Mouse (Mus musculus) myocyte (in vitro differentiated cells): ENCODE measurements around the gene Zbtb46. TPM values are rescaled to one million over a fixed set of nuclear protein-coding genes. Genes with fewer than 3 reads are reported as not detected.
A peak's percentile ranks its signal among the peaks of the same experiment; 100 is the strongest.

Experiments
- H3K27me3 ChIP-seq: one replicate; pipeline ENCODE4 v1.6.1; 2011; ENCODE audit not compliant: control insufficient read depth, insufficient read depth, insufficient read length
- H3K36me3 ChIP-seq: one replicate; pipeline ENCODE4 v1.6.1; 2011; ENCODE audit not compliant: control insufficient read depth, insufficient read depth
- H3K4me2 ChIP-seq: one replicate; pipeline ENCODE4 v1.6.1; 2011; ENCODE audit warnings: low read depth, control low read depth
- H3K4me3 ChIP-seq: one replicate; pipeline ENCODE4 v1.5.1; 2011; ENCODE audit warnings: mild to moderate bottlenecking, control low read depth, moderate library complexity
- H3K79me2 ChIP-seq: one replicate; pipeline ENCODE4 v1.6.1; 2011; ENCODE audit not compliant: control insufficient read depth, insufficient read depth
- H3ac ChIP-seq: one replicate; pipeline ENCODE4 v1.6.1; 2011; ENCODE audit not compliant: control insufficient read depth, insufficient read length
- CEBPB ChIP-seq: IDR thresholded peaks from 2 replicates; pipeline ENCODE4 v1.6.1; 2011; ENCODE audit warnings: mild to moderate bottlenecking, moderate library complexity; ENCODE audit not compliant: poor library complexity, insufficient read depth, severe bottlenecking
- E2F4 ChIP-seq: IDR thresholded peaks from one replicate; pipeline ENCODE4 v1.6.1; 2011; ENCODE audit warnings: mild to moderate bottlenecking, control low read depth, moderate library complexity; ENCODE audit not compliant: insufficient read depth
- MAX ChIP-seq: IDR thresholded peaks from one replicate; pipeline ENCODE4 v1.6.1; 2011; ENCODE audit warnings: low read depth, mild to moderate bottlenecking, control low read depth
- MYOD1 ChIP-seq, 3 experiments: IDR thresholded peaks; one replicate each; pipeline ENCODE4 v1.6.1; 2011; ENCODE audit warnings: control low read depth in 2 of 3, low read depth in 2 of 3, mild to moderate bottlenecking in 2 of 3, moderate library complexity in 1 of 3; ENCODE audit not compliant: insufficient read length in 2 of 3, control insufficient read depth in 1 of 3
- MYOG ChIP-seq, 3 experiments: IDR thresholded peaks; one replicate each; pipeline ENCODE4 v1.6.1; 2011; ENCODE audit warnings: control low read depth in 2 of 3, low read depth in 2 of 3, mild to moderate bottlenecking in 2 of 3; ENCODE audit not compliant: insufficient read length in 2 of 3, control insufficient read depth in 1 of 3, insufficient read depth in 1 of 3
- POLR2A ChIP-seq: IDR thresholded peaks from one replicate; pipeline ENCODE4 v1.6.1; 2011; ENCODE audit warnings: low read depth, mild to moderate bottlenecking, control low read depth, moderate library complexity; ENCODE audit not compliant: insufficient read length
- POLR2AphosphoS2 ChIP-seq: IDR thresholded peaks from one replicate; pipeline ENCODE4 v1.6.1; 2011; ENCODE audit warnings: low read depth, control low read depth; ENCODE audit not compliant: insufficient read length
- REST ChIP-seq: IDR thresholded peaks from one replicate; pipeline ENCODE4 v1.6.1; 2011; ENCODE audit warnings: mild to moderate bottlenecking, control low read depth, moderate library complexity; ENCODE audit not compliant: insufficient read depth, insufficient read length
- SRF ChIP-seq: IDR thresholded peaks from one replicate; pipeline ENCODE4 v1.6.1; 2011; ENCODE audit warnings: low read depth; ENCODE audit not compliant: control insufficient read depth, insufficient read length
- TCF12 ChIP-seq: IDR thresholded peaks from one replicate; pipeline ENCODE4 v1.6.1; 2011; ENCODE audit warnings: mild to moderate bottlenecking, control low read depth; ENCODE audit not compliant: poor library complexity, insufficient read depth, severe bottlenecking
- TCF3 ChIP-seq: IDR thresholded peaks from one replicate; pipeline ENCODE4 v1.6.1; 2011; ENCODE audit warnings: low read depth, control low read depth; ENCODE audit not compliant: insufficient read length
- USF1 ChIP-seq: IDR thresholded peaks from one replicate; pipeline ENCODE4 v1.6.1; 2011; ENCODE audit warnings: low read depth, mild to moderate bottlenecking, control low read depth, moderate library complexity
- polyA plus RNA-seq: library from polyadenylated mRNA; unstranded; fragments of >200 nt; fragmentation: generic; extraction: Trizol; gene quantifications from one replicate; pipeline ENCODE4 v1.2.1, GENCODE M21; 2012; ENCODE audit warnings: missing spikeins

The Zbtb46 gene
- polyA plus RNA-seq, 1 experiment: 1.3 TPM

GRCm38 (mm10) chr2:181483120-181483519 is 23.9 kb upstream of the Zbtb46 start:
- Histone ChIP-seq H3ac (no peak overlapping the region), H3K79me2 (no peaks in the 10 kb centered on the region), H3K36me3 (no peaks in the 10 kb centered on the region), H3K4me2 (no peak overlapping the region), H3K4me3 (no peak overlapping the region), H3K27me3 (no peaks in the 10 kb centered on the region)
- no peak for TF ChIP-seq MYOD1 (IDR thresholded peaks at IDR 0.05; ENCODE audit: control insufficient read depth in 1 of 3, insufficient read length in 2 of 3, low read depth in 2 of 3)
- no peak for TF ChIP-seq POLR2A

GRCm38 (mm10) chr2:181472256-181472827 is 13.1 kb upstream of the Zbtb46 start:
- Histone ChIP-seq H3K79me2 (no peaks in the 10 kb centered on the region), H3ac (no peak overlapping the region), H3K4me3 (no peak overlapping the region), H3K36me3 (no peaks in the 10 kb centered on the region), H3K27me3 (peaks cover 4% of the 10 kb centered on the region), H3K4me2 (no peak overlapping the region)
- no peak for TF ChIP-seq MYOD1 (IDR thresholded peaks at IDR 0.05; ENCODE audit: control insufficient read depth in 1 of 3, insufficient read length in 2 of 3, low read depth in 2 of 3)
- no peak for TF ChIP-seq TCF3
- no peak for TF ChIP-seq POLR2AphosphoS2
- TF ChIP-seq E2F4: no peak
- TF ChIP-seq USF1: no peak
- no peak for TF ChIP-seq TCF12
- TF ChIP-seq POLR2A: no peak
- TF ChIP-seq SRF: no peak
- TF ChIP-seq MYOG (IDR thresholded peaks at IDR 0.05; ENCODE audit: control insufficient read depth in 1 of 3, insufficient read depth in 1 of 3, insufficient read length in 2 of 3, low read depth in 2 of 3): no peak
- no peak for TF ChIP-seq MAX
- no peak for TF ChIP-seq CEBPB
- TF ChIP-seq REST: no peak

GRCm38 (mm10) chr2:181471246-181471645 is 12.0 kb upstream of the Zbtb46 start:
- no peak for TF ChIP-seq CEBPB
- no peak for TF ChIP-seq REST
- peak in 1 of 3 experiments; percentile 10 for TF ChIP-seq MYOD1 (IDR thresholded peaks at IDR 0.05; ENCODE audit: control insufficient read depth in 1 of 3, insufficient read length in 2 of 3, low read depth in 2 of 3)
- peak in 1 of 3 experiments; percentile 14 for TF ChIP-seq MYOG (IDR thresholded peaks at IDR 0.05; ENCODE audit: control insufficient read depth in 1 of 3, insufficient read depth in 1 of 3, insufficient read length in 2 of 3, low read depth in 2 of 3)
- TF ChIP-seq POLR2A: peak; percentile 45
- Histone ChIP-seq H3K36me3 (no peaks in the 10 kb centered on the region), H3K79me2 (no peaks in the 10 kb centered on the region), H3K4me2 (peak overlapping the region; percentile 35), H3K4me3 (no peak overlapping the region), H3K27me3 (peaks cover 4% of the 10 kb centered on the region), H3ac (no peak overlapping the region)

- no peaks in the 10 kb centered on the region for H3K79me2 ChIP-seq
- H3K27me3 ChIP-seq: peaks cover 7% of the 10 kb centered on the region
- H3K36me3 ChIP-seq: no peaks in the 10 kb centered on the region
- H3ac ChIP-seq: no peak overlapping the region
- H3K4me2 ChIP-seq: no peak overlapping the region
- H3K4me3 ChIP-seq: no peak overlapping the region
- TF ChIP-seq USF1: no peak
- TF ChIP-seq E2F4: no peak
- no peak for TF ChIP-seq POLR2AphosphoS2
- TF ChIP-seq TCF3: no peak
- TF ChIP-seq SRF: no peak
Observed at GRCm38 (mm10) chr2:181470285-181470684, 11.1 kb upstream of the Zbtb46 start.

GRCm38 (mm10) chr2:181465423-181465822 is 6.2 kb upstream of the Zbtb46 start:
- Histone ChIP-seq H3K4me2 (no peak overlapping the region), H3ac (no peak overlapping the region), H3K4me3 (no peak overlapping the region), H3K36me3 (no peaks in the 10 kb centered on the region), H3K79me2 (no peaks in the 10 kb centered on the region), H3K27me3 (peaks cover 21% of the 10 kb centered on the region)
- no peak for TF ChIP-seq REST

- no peaks in the 10 kb centered on the region for H3K36me3 ChIP-seq
- H3K27me3 ChIP-seq: peaks cover 28% of the 10 kb centered on the region
- H3ac ChIP-seq: no peak overlapping the region
- peak overlapping the region; percentile 45 for H3K4me2 ChIP-seq
- TF ChIP-seq SRF (no peak), E2F4 (no peak), TCF12 (peak; percentile 10), POLR2A (no peak), TCF3 (no peak), CEBPB (no peak), POLR2AphosphoS2 (no peak), REST (no peak), MYOD1 (IDR thresholded peaks at IDR 0.05; ENCODE audit: control insufficient read depth in 1 of 3, insufficient read length in 2 of 3, low read depth in 2 of 3) (peak in 2 of 3 experiments; percentile 61 to 66), MAX (no peak), USF1 (no peak), MYOG (IDR thresholded peaks at IDR 0.05; ENCODE audit: control insufficient read depth in 1 of 3, insufficient read depth in 1 of 3, insufficient read length in 2 of 3, low read depth in 2 of 3) (peak in 2 of 3 experiments; percentile 62 to 80)
- no peak overlapping the region for H3K4me3 ChIP-seq
- H3K79me2 ChIP-seq: no peaks in the 10 kb centered on the region
Observed at GRCm38 (mm10) chr2:181463008-181463738, 3.9 kb upstream of the Zbtb46 start.
